Mouse (Mus musculus) spleen, postnatal 10 days (tissue): ENCODE measurements around the gene Fam124a.
"Not testable (repeated sequence)": the region's sequence is repeated elsewhere in the genome, so short reads cannot be mapped to it uniquely, and the experiment has no call there.

Experiments used
- DNase-seq, 2 experiments: peaks; one replicate each; pipeline ENCODE4 v3.0.0; 2021 to 2022; ENCODE audit warnings: low spot score in 2 of 2

The Fam124a gene

GRCm38 (mm10) chr14:62574906-62575305, 19.4 kb downstream of the Fam124a start:
- DNase-seq: no peak

DNA sequence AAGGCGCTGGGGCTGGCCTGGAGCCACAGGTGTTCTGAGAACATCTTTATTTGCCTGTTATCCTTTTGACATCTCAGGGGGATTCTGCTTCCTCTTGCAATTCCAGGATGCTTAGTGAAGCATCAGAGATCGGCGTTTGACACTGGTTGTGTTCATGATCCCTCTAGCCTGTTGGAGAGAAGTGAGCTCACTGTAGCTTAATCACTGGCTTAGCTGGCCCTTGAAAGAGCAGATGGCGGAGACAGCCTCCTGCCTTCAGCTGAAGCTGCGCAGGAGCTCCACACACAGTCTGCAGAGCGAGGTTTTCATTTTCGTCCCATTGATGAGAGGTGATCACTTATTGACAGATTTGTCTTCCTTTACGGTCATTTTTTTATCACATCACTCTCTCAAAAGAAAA, 20.3 kb downstream of the Fam124a start:
- DNase-seq: no peak

DNA sequence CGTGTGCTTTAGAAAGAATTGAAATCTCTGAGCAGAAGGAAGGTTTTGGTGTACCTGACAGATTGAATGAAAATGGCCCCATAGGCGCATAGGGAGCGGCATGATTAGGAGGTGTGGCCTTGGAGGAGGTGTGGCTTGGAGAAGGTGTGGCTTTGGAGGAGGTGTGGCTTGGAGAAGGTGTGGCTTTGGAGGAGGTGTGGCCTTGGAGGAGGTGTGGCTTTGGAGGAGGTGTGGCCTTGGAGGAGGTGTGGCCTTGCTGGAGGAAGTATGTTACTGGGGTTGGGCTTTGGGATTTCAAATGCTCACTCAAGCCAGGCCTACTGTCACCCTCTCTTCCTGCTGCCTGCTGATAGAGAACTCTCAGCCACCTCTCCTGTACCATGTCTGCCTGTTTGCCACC, 25.4 kb downstream of the Fam124a start:
- no peak for DNase-seq

GRCm38 (mm10) chr14:62581768-62582167, 26.2 kb downstream of the Fam124a start:
- DNase-seq: no peak

GRCm38 (mm10) chr14:62584637-62585036, 29.1 kb downstream of the Fam124a start:
- DNase-seq: no peak

- no peak for DNase-seq
Observed at GRCm38 (mm10) chr14:62585338-62585737, 29.8 kb downstream of the Fam124a start.

DNA sequence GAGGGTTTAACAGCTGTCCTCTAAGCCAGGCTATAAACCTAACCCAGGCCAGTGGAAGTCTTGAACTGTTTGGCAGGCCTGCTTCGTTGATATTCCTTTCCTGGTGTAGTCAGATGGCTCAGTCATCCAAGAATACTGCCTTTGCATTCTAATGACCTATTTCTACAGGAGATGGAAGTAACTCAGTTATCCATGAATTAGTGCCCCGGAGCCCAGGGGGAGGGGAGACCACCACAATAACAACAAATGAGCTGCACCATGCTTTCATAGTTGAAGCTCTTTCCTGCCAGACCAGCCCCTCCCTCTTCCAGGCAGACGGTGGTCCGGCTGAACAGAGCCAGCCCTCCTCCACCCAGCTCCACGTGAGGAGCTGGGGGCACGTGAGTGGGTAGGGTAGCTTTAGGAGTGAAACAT, 44.6 kb downstream of the Fam124a start:
- no peak for DNase-seq

DNA sequence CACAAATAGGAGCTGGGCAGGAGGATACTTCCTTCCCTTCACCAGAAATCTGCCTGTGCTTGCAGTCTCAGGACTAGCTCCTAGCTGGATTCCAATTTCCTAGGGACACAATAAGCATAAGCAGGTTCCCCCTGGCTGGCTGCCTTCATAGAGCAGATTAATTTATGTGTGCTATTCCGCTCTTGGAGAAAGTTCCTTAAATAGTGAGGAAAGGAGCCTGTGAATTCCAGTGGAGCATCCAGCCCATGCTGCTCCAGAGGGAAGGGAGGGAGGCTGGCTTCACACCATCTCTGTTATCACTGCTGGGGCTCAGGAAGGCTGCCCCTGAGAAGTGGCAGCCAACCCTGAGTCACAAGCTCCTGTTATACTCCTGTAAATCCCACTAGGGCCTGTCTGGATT, 46.7 kb downstream of the Fam124a start:
- no peak for DNase-seq

- no peak for DNase-seq
Observed at GRCm38 (mm10) chr14:62602869-62603268, 47.3 kb downstream of the Fam124a start.

DNA sequence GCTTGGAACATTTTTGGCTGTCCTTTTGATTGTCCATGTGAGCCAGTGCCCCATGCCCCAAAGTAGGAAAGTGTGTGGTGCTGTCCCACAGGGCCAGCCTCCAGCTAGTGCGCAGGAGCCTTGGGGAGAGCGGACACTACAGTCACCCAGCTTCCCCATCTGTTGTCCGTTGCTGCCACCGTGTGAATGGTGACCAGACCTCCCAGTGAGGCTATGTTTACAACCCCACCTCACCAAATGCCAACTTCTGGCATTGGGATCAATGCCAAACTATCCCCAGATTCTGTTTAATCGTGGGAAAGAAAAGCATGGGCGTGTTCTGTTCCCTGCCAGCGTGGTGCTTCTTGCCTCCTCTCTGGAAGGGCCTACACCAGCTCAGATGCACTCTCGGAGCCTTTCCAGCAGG, 52.3 kb downstream of the Fam124a start:
- no peak for DNase-seq

- DNase-seq: no peak
Observed at GRCm38 (mm10) chr14:62609904-62610303, 54.4 kb downstream of the Fam124a start.

GRCm38 (mm10) chr14:62622393-62622792, 66.9 kb downstream of the Fam124a start:
- DNase-seq: no peak

DNA sequence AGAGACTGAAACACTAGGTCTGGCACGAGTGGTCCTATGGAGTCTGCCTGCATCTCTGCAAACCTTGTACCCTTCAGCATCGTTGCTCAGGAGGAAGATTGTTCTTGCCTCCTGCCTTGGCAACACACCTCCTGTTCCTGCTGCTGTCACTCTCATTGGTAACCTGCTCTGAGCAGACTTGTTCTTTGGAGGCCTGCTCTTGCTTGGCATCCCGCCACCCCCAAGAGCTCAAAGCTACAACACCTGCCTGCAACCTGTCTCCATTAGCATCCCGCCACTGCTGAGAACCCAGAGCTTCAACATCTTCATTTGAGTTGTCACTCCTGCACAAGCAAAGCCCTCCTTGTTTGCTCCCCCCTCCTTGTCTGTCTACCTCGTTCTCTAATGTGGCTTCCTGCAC, 72.4 kb downstream of the Fam124a start:
- DNase-seq: no peak

- DNase-seq: no peak
Observed at GRCm38 (mm10) chr14:62637436-62638344, 82.2 kb downstream of the Fam124a start.

- no peak for DNase-seq
Observed at GRCm38 (mm10) chr14:62638345-62638702, 82.8 kb downstream of the Fam124a start.

DNA sequence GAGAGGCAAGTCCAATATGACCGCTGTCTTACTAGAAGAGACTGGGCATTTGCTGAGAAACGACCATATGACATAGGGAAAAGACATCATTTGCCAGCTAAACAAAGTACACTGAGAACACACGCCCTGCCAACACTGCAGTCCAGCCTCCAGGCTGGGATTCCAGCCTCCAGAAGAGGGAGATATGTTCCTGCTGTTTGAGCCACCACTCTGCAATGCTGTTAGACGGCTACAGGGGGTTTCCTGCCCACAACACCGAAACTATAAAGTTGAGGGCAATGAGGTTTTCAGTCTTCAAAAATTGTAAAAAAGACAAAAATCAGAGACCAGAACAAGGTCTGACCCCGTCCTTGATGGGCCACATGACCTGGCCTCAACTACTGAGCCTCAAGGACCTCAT, 83.6 kb downstream of the Fam124a start:
- DNase-seq: no peak

DNA sequence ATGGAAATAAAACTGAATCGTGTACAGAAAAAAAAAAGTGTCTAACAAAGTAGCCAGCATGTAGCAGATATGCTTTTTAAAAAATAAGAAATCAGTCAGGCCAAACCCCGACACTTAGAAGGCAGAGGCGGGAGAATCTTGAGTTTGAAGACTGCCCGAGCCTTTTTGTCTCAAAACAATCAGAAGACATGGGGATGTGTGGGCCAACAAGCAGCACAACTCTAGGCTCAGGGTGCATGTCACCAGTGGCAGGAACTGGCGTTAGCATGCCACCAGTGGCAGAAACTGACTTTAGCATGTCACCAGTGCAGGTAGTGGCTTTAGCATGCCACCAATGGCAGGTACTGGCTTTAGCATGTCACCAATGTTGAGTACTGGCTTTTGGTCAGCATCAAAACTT, 84.0 kb downstream of the Fam124a start:
- DNase-seq: no peak

- DNase-seq: no peak
Observed at GRCm38 (mm10) chr14:62640396-62640795, 84.9 kb downstream of the Fam124a start.

GRCm38 (mm10) chr14:62642368-62642767, 86.8 kb downstream of the Fam124a start:
- not testable (repeated sequence) for DNase-seq

- no peak for DNase-seq
Observed at GRCm38 (mm10) chr14:62648405-62648804, 92.9 kb downstream of the Fam124a start.

DNA sequence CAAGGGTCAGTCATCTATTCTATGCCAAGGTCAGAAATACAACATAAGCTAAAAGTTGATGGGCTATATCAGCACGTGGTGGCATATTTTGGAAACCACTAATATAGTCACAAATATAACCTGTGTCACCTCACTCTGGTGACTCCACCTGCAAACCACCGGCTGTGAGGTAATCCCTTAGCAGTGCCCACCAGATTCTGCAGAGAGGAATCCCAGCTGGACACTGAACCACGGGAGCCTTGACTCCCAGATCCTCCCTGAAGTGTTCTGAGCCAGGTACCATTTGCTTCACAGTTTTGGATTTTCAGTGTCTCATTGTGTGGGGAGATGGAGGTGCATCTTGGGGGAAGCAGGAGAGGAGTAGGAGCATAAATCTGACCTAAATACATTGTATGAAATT, 94.8 kb downstream of the Fam124a start:
- DNase-seq: no peak

DNA sequence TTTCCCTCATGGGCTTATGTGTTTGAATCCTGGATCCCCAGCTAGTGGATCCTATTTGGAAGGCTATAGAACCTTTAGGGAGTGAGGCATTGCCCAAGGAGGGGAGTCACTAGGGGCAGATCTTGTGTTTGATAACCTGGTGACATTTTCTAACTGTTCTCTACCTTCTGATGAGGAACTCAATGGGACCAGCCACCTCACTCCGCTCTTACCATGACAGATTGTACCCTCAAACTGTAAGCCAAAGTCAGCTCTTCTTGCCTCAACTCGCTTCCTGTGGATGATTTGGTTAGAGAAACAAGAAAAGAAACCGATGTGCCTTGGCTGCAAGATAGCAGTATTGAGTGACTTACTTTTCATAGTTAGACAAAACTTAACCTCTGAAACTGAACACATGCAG, 96.2 kb downstream of the Fam124a start:
- DNase-seq: no peak

GRCm38 (mm10) chr14:62655996-62656395, 100.5 kb downstream of the Fam124a start:
- DNase-seq: no peak

DNA sequence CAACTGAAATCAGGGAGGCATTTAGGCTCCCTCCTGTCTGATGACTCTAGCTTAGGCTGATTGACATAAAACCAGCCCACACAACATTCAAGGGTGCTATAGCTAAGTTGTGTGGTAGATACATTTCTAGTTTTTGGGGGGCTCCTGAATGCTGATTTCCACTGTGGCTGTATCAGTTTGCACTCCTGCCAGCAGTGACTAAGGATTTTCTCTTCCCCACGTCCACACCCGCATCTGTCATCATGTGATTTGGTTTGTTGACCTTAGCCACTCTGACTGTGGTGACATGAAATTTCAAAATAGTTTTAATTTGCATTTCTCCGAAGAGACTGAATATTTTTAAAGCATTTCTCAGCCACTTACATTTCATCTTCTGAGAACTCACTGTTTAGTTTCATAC, 101.9 kb downstream of the Fam124a start:
- DNase-seq: no peak
